Mouse (Mus musculus) myocyte (in vitro differentiated cells): ENCODE measurements at regions not wholly inside any gene's neighbourhood (a gene's known extent, or its start where the extent isn't known, plus 50 kb on each side); places are given as distances from the start of the nearest gene placed in this dataset.

Experiments used
- MAX ChIP-seq: IDR thresholded peaks from one replicate; pipeline ENCODE4 v1.6.1; 2011; ENCODE audit warnings: low read depth, mild to moderate bottlenecking, control low read depth
- MYOG ChIP-seq, 3 experiments: IDR thresholded peaks; one replicate each; pipeline ENCODE4 v1.6.1; 2011; ENCODE audit warnings: control low read depth in 2 of 3, low read depth in 2 of 3, mild to moderate bottlenecking in 2 of 3; ENCODE audit not compliant: insufficient read length in 2 of 3, control insufficient read depth in 1 of 3, insufficient read depth in 1 of 3
- POLR2A ChIP-seq: IDR thresholded peaks from one replicate; pipeline ENCODE4 v1.6.1; 2011; ENCODE audit warnings: low read depth, mild to moderate bottlenecking, control low read depth, moderate library complexity; ENCODE audit not compliant: insufficient read length
- POLR2AphosphoS2 ChIP-seq: IDR thresholded peaks from one replicate; pipeline ENCODE4 v1.6.1; 2011; ENCODE audit warnings: low read depth, control low read depth; ENCODE audit not compliant: insufficient read length
- TCF12 ChIP-seq: IDR thresholded peaks from one replicate; pipeline ENCODE4 v1.6.1; 2011; ENCODE audit warnings: mild to moderate bottlenecking, control low read depth; ENCODE audit not compliant: poor library complexity, insufficient read depth, severe bottlenecking
- USF1 ChIP-seq: IDR thresholded peaks from one replicate; pipeline ENCODE4 v1.6.1; 2011; ENCODE audit warnings: low read depth, mild to moderate bottlenecking, control low read depth, moderate library complexity

- TF ChIP-seq POLR2A: no peak
- no peak for TF ChIP-seq POLR2AphosphoS2
- no peak for TF ChIP-seq MAX
- TF ChIP-seq USF1: no peak
- no peak for TF ChIP-seq TCF12
- no peak for TF ChIP-seq MYOG (IDR thresholded peaks at IDR 0.05; ENCODE audit: control insufficient read depth in 1 of 3, insufficient read depth in 1 of 3, insufficient read length in 2 of 3, low read depth in 2 of 3)
These were observed 115.3 kb downstream of the Evx1 start for GRCm38 (mm10) chr6:52428489-52429203.
